Mouse (Mus musculus): Measurements from ENCODE around the gene Mylk2. TPM values are rescaled to one million over a fixed set of nuclear protein-coding genes. Genes with fewer than 3 reads are reported as not detected.

Gene Mylk2
- total and polyA plus RNA-seq, 2 experiments from 2014 or later = 0.16 TPM; not detected in 1

GRCm38 (mm10) chr2:152928219-152928987 lies 17.3 kb downstream of the Mylk2 start:
- TF ChIP-seq CTCF (IDR thresholded peaks at IDR 0.05; ENCODE audit: low read depth) (no peak), EP300 (IDR thresholded peaks at IDR 0.05; ENCODE audit: low read depth) (peak; percentile 68; the same call in 1 of the 2 replicates)
- peak; percentile 26 for DNase-seq (ENCODE audit: low spot score)
- Histone ChIP-seq H3K9me3 (replicated peaks; ENCODE audit: control insufficient read depth, low read length) (no peaks in the 10 kb centered on the region), H3K27me3 (ENCODE audit: control insufficient read depth, insufficient read depth, low read length) (0 out of 2 replicates have a peak, but pooled peaks cover 7% of the 10 kb centered on the region), H3K4me1 (ENCODE audit: control insufficient read depth, insufficient read depth) (peaks cover 12% of the 10 kb centered on the region), H3K9ac (replicated peaks; ENCODE audit: low read depth, low read length) (no peak overlapping the region), H3K4me2 (ENCODE audit: low read depth, low read length) (no peak overlapping the region), H3K27ac (ENCODE audit: low read depth) (peak overlapping the region; percentile 81), H3K4me3 (ENCODE audit: low read depth, low read length) (no peak overlapping the region), H3K36me3 (replicated peaks; ENCODE audit: control insufficient read depth, insufficient read depth, low read length) (no peaks in the 10 kb centered on the region)
- 44% methylated on average over 14 of the region's 14 CpGs for WGBS
- peak; percentile 12 for ATAC-seq (ENCODE audit: insufficient read depth, low read depth)

DNA sequence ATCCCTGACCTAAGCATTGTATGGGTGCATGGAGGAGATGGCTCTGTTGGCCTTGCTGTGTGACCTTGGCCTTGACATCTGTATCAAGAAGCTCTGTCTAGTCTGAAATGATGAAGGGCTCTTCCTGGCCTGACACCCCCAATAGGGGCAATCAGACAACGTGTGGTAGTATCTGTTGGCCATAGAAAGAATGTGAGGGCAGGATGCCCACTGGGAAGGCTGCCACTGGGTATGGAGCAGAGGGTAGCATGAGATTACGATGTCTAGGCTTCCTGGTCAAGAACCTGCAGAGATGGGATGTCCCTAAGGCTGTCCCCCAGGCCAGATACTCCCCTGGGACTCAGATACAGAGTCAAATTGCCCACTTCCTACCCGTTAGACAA lies 17.8 kb downstream of the Mylk2 start:
- WGBS = 50% methylated on average over 3 of the region's 3 CpGs
- Histone ChIP-seq H3K4me2 (ENCODE audit: low read depth, low read length) (no peak overlapping the region), H3K4me3 (ENCODE audit: low read depth, low read length) (no peak overlapping the region), H3K4me1 (ENCODE audit: control insufficient read depth, insufficient read depth) (peaks cover 12% of the 10 kb centered on the region), H3K27me3 (ENCODE audit: control insufficient read depth, insufficient read depth, low read length) (0 out of 2 replicates have a peak, but pooled peaks cover 7% of the 10 kb centered on the region), H3K27ac (ENCODE audit: low read depth) (peak overlapping the region; percentile 81), H3K9ac (replicated peaks; ENCODE audit: low read depth, low read length) (no peak overlapping the region), H3K36me3 (replicated peaks; ENCODE audit: control insufficient read depth, insufficient read depth, low read length) (no peaks in the 10 kb centered on the region), H3K9me3 (replicated peaks; ENCODE audit: control insufficient read depth, low read length) (no peaks in the 10 kb centered on the region)
- DNase-seq (ENCODE audit: low spot score) = no peak
- ATAC-seq (ENCODE audit: insufficient read depth, low read depth) = no peak
- TF ChIP-seq EP300 (IDR thresholded peaks at IDR 0.05; ENCODE audit: low read depth) = no peak
- no peak for TF ChIP-seq CTCF (IDR thresholded peaks at IDR 0.05; ENCODE audit: low read depth)

GRCm38 (mm10) chr2:152930276-152930675 lies 19.1 kb downstream of the Mylk2 start:
- H3K36me3 ChIP-seq (replicated peaks; ENCODE audit: control insufficient read depth, insufficient read depth, low read length) = no peaks in the 10 kb centered on the region
- TF ChIP-seq CTCF (IDR thresholded peaks at IDR 0.05; ENCODE audit: low read depth) (no peak), EP300 (IDR thresholded peaks at IDR 0.05; ENCODE audit: low read depth) (no peak)
- peak overlapping the region; percentile 37; the same call in 1 of the 2 replicates for H3K4me3 ChIP-seq (ENCODE audit: low read depth, low read length)
- ATAC-seq (ENCODE audit: insufficient read depth, low read depth) (peak; percentile 25), DNase-seq (ENCODE audit: low spot score) (peak; percentile 33)
- peaks cover 12% of the 10 kb centered on the region for H3K4me1 ChIP-seq (ENCODE audit: control insufficient read depth, insufficient read depth)
- no peak overlapping the region for H3K9ac ChIP-seq (replicated peaks; ENCODE audit: low read depth, low read length)
- 0 out of 2 replicates have a peak, but pooled peaks cover 7% of the 10 kb centered on the region for H3K27me3 ChIP-seq (ENCODE audit: control insufficient read depth, insufficient read depth, low read length)
- no peaks in the 10 kb centered on the region for H3K9me3 ChIP-seq (replicated peaks; ENCODE audit: control insufficient read depth, low read length)
- peak overlapping the region; percentile 48; the same call in 1 of the 2 replicates for H3K4me2 ChIP-seq (ENCODE audit: low read depth, low read length)
- peak overlapping the region; percentile 82 for H3K27ac ChIP-seq (ENCODE audit: low read depth)
- 32% methylated on average over 2 of the region's 2 CpGs for WGBS

GRCm38 (mm10) chr2:152931456-152932160 lies 20.5 kb downstream of the Mylk2 start:
- 0 out of 2 replicates have a peak, but pooled peaks have one; percentile 9 for ATAC-seq (ENCODE audit: insufficient read depth, low read depth)
- 50% methylated on average over 12 of the region's 12 CpGs for WGBS
- peak overlapping the region; percentile 21 for H3K9ac ChIP-seq (replicated peaks; ENCODE audit: low read depth, low read length)
- peak overlapping the region; percentile 48 for H3K4me2 ChIP-seq (ENCODE audit: low read depth, low read length)
- no peak for TF ChIP-seq CTCF (IDR thresholded peaks at IDR 0.05; ENCODE audit: low read depth)
- TF ChIP-seq EP300 (IDR thresholded peaks at IDR 0.05; ENCODE audit: low read depth) = no peak
- no peaks in the 10 kb centered on the region for H3K36me3 ChIP-seq (replicated peaks; ENCODE audit: control insufficient read depth, insufficient read depth, low read length)
- peak overlapping the region; percentile 37 for H3K4me3 ChIP-seq (ENCODE audit: low read depth, low read length)
- peaks cover 8% of the 10 kb centered on the region; the same call in 1 of the 2 replicates for H3K4me1 ChIP-seq (ENCODE audit: control insufficient read depth, insufficient read depth)
- H3K27me3 ChIP-seq (ENCODE audit: control insufficient read depth, insufficient read depth, low read length) = 0 out of 2 replicates have a peak, but pooled peaks cover 7% of the 10 kb centered on the region
- no peaks in the 10 kb centered on the region for H3K9me3 ChIP-seq (replicated peaks; ENCODE audit: control insufficient read depth, low read length)
- H3K27ac ChIP-seq (ENCODE audit: low read depth) = peak overlapping the region; percentile 82
- no peak for DNase-seq (ENCODE audit: low spot score)

DNA sequence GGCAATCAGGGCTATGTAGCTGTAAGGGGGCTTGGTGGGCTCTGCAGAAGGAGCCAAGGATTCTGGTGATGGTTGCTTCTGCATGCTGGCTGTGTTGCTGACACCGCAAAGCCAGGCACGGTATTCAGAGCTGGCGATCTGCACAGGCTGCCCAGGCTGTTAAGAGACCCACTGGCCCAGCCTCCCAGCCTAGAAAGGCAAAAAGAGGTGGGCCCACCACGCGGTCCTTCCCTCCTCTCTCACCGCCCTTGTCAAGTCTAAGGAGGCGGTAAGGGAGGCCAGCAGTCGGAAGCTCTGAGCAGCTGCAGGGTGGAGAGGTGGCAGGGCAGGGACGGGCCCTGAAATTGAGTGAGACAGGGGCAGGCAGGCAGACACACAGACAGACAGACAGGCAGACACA lies 21.9 kb downstream of the Mylk2 start, which contains the start of gene Foxs1:
Foxs1 (minus strand) TSS at position 161 of the 400 bp plus-strand sequence.
- H3K27me3 ChIP-seq (ENCODE audit: control insufficient read depth, insufficient read depth, low read length) = 0 out of 2 replicates have a peak, but pooled peaks cover 10% of the 10 kb centered on the region
- TF ChIP-seq CTCF (IDR thresholded peaks at IDR 0.05; ENCODE audit: low read depth) = no peak
- no peak for TF ChIP-seq EP300 (IDR thresholded peaks at IDR 0.05; ENCODE audit: low read depth)
- ATAC-seq (ENCODE audit: insufficient read depth, low read depth) (peak; percentile 54), DNase-seq (ENCODE audit: low spot score) (peak; percentile 27)
- peaks cover 8% of the 10 kb centered on the region; the same call in 1 of the 2 replicates for H3K4me1 ChIP-seq (ENCODE audit: control insufficient read depth, insufficient read depth)
- H3K9ac ChIP-seq (replicated peaks; ENCODE audit: low read depth, low read length) = peak within 1 kb of the TSS; percentile 21
- peak within 1 kb of the TSS; percentile 82 for H3K27ac ChIP-seq (ENCODE audit: low read depth)
- H3K36me3 ChIP-seq (replicated peaks; ENCODE audit: control insufficient read depth, insufficient read depth, low read length) = no peaks in the 10 kb centered on the region
- no peaks in the 10 kb centered on the region for H3K9me3 ChIP-seq (replicated peaks; ENCODE audit: control insufficient read depth, low read length)
- H3K4me3 ChIP-seq (ENCODE audit: low read depth, low read length) = peak within 1 kb of the TSS; percentile 37
- WGBS = 17% methylated on average over 9 of the region's 9 CpGs
- peak within 1 kb of the TSS; percentile 48 for H3K4me2 ChIP-seq (ENCODE audit: low read depth, low read length)
